Mouse (Mus musculus) cortical plate, adult 2 months (tissue): ENCODE measurements at regions not wholly inside any gene's neighbourhood (a gene's known extent, or its start where the extent isn't known, plus 50 kb on each side); places are given as distances from the start of the nearest gene placed in this dataset.

Experiments
- H3K27ac ChIP-seq: fragments of 200-500 bp; 2 replicates; pipeline ENCODE4 v1.5.1; 2012; ENCODE audit warnings: low read length, control low read depth, inconsistent platforms; ENCODE audit not compliant: insufficient read depth
- H3K4me1 ChIP-seq: fragments of 200-500 bp; 2 replicates; pipeline ENCODE4 v1.6.1; 2011; ENCODE audit warnings: low read length; ENCODE audit not compliant: control insufficient read depth, insufficient read depth
- H3K4me3 ChIP-seq: fragments of 200-500 bp; 2 replicates; pipeline ENCODE4 v1.5.1; 2011; ENCODE audit warnings: mild to moderate bottlenecking, low read length, control low read depth; ENCODE audit not compliant: insufficient read depth
- CTCF ChIP-seq: fragments of 200-500 bp; IDR thresholded peaks from 2 replicates; pipeline ENCODE4 v1.5.1; 2011; ENCODE audit warnings: mild to moderate bottlenecking, control low read depth, low read length; ENCODE audit not compliant: insufficient read depth; ENCODE audit errors: extremely low read depth
- POLR2A ChIP-seq: fragments of 200-500 bp; IDR thresholded peaks from 2 replicates; pipeline ENCODE4 v1.6.1; 2011; ENCODE audit warnings: mild to moderate bottlenecking, low read length, control low read depth; ENCODE audit not compliant: insufficient read depth; ENCODE audit errors: extremely low read depth

DNA sequence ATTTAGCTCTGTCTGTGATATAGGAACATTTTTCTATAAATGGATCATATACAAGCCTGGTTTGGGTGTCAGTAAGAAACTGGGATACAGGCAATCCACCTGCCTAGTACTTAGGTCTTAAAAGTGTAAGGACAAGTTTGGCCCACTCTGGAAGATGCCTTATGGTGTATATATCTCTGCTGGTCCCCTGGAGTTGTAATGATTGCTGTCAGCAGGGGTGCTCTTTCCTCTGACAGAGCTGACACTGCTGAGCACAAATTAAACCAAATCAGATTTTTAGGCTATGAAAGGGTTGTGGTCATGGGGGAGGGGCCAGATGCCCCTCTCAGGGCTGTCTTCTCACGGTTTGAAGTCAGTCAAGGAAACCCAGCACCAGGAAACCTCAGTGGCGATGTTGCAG is 141.7 kb downstream of the Samd5 start:
- Histone ChIP-seq H3K4me1 (no peaks in the 10 kb centered on the region), H3K4me3 (no peak overlapping the region), H3K27ac (no peak overlapping the region)
- TF ChIP-seq POLR2A (no peak), CTCF (no peak)

DNA sequence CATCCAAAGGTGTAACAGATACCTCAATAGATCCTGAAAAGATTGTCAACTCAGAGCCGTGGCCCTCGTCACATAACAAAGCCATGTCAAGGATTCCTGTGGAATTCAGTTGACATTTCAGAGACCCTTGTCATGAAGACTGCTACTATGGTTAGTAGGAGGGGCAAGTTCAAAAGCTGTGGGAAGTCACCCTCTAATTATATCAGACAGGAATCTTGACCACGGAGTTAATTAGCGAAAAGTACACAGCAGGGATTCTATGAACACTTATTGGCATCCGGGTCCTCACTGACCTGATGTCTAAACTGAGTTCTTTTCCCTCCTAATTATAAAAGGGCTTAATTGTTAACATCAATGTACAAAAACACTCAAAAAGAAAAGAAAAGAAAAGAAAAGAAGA is 143.1 kb downstream of the Samd5 start:
- Histone ChIP-seq H3K4me1 (no peaks in the 10 kb centered on the region), H3K4me3 (no peak overlapping the region), H3K27ac (no peak overlapping the region)
- TF ChIP-seq CTCF, result no peak
- TF ChIP-seq POLR2A, result no peak

DNA sequence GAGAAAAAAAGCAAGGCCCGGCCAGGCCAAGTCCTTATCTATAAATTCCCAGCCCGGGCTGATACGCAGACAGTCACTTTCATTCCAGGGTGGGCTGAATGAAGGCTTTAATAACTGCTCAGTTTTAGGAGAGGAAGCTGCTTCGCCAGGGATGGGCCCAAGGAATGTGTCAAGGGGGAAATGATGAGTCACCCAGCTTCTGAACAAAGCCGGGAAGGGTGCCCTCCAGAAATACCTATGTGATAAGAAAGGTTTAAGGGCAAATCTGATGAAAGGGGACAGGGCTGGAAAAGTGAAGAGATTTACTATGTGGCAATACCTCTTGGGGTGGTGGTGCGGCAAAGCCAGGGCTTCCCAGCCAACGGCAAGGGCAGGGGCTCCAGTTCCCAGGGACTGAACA is 145.6 kb downstream of the Samd5 start:
- TF ChIP-seq CTCF (no peak), POLR2A (no peak)
- no peaks in the 10 kb centered on the region for H3K4me1 ChIP-seq
- H3K4me3 ChIP-seq, result no peak overlapping the region
- H3K27ac ChIP-seq, result no peak overlapping the region

DNA sequence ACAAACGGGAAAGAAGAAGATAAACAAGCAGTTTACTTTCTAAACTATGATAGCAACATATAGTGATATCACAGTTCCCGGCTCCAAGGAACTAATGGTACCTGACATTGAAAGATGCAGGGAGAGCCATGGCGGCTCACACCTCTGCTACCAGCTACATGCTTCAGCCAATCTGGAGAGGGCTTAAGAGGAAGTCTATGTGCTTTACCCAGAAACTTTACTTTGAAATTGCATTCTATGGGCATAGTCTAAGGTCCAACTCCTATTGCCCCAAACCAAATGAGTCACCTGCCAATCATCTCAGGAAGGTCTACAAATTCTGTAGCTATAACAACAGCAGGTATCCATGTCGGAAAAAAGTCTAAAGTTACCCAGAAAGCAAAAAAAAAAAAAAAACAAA is 146.9 kb downstream of the Samd5 start:
- H3K4me1 ChIP-seq, result no peaks in the 10 kb centered on the region
- TF ChIP-seq CTCF (no peak), POLR2A (no peak)
- no peak overlapping the region for H3K27ac ChIP-seq
- H3K4me3 ChIP-seq, result no peak overlapping the region

DNA sequence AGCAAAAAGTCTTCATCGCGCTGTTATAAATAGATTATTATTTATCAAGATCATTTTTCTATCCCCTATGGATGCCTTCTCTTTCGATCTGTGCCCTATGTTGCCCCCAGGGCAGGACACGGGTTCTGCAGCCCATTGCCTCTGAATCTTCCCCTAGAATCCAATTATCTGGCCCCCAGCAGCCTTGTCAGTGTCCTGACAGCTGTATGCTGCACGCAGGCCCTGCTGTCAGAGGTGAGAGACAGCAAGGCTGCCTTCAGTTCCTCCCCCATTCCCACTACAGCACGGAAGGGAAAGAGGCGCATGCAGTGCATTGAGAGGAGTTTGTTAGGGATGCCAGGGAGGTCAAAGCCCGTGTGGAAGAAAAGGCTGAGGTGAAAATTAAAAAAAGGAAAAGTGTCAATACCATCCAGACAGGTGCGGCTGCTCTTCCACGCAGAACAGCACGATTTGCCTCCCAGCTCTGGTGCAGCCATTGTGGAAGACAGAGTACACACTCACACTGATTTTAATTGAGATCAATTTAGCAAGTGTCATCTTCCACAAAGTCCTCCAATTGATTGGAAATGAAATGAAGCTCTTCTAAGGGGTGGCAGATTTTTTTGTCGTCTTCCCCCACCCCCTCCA is 165.1 kb downstream of the Samd5 start:
- Histone ChIP-seq H3K27ac (no peak overlapping the region), H3K4me1 (no peaks in the 10 kb centered on the region), H3K4me3 (no peak overlapping the region)
- no peak for TF ChIP-seq POLR2A
- no peak for TF ChIP-seq CTCF

DNA sequence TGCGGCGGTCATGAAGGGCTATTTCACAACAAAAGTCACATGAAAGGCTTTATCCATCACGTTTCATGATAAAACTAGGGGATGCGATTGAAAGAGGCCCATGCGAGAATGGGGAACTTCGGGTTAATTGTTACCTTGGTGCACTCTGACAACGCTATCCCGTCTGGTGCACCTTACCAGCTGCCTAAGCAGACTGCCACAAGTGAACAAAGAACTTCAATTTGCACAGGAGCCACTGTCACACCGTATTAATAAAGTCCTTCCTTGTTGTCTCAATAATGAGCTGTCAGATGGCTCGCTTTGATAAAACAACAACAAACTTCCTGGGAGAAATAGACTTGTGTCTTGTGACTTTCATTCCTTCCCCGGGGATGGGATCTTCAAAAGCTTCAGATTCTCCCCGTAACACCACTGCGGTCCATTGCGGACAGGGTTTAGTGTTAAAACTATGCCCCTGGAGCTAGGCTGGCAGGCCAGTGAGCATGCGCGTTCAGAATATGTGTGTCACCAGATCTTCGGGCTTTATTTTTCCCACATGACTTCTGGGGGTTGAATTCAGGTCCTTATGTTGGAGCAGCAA is 165.8 kb downstream of the Samd5 start:
- TF ChIP-seq POLR2A (no peak), CTCF (no peak)
- Histone ChIP-seq H3K27ac (no peak overlapping the region), H3K4me3 (no peak overlapping the region), H3K4me1 (no peaks in the 10 kb centered on the region)

DNA sequence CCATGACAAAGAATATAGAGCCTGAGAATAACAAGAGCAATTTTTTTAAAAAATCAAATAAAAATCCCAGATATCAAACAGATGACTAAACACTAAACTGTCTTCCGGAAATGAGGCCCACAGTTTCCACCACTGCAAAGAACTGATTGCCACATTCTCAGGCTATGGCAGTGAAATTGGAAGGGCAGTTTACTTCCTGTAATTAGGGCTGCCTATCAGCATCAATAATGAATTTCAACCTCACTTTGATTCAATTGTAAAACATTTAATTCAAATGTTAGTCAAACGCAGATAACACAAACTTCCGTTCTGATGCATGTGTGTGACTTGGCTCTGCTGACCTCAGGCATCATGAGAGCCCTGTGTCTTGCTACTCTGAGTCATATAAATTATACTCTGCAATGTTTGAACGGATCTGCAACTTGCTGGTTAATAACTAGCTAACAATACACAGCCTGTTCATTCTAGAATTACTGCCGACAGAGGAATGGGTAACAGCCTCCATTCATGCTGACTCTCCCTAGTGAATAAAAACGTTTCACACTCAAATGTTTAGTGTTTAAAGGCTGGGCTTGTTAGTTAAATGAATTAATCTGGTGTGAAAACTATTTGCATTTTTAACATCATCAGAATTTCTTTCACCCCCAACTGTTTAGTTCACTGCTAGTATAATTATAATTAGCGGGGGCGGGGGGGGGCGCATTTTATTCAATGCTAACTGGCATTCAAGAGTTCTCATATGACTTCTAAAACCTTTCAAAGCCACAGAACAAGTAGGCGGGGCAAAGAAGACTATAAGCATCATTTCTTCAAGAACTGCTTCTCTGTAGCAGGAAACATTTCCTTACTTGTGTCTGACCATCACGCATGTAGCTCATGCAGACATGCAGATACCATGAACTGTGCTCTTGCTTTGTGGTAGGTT is 171.2 kb downstream of the Samd5 start:
- Histone ChIP-seq H3K4me3 (no peak overlapping the region), H3K4me1 (no peaks in the 10 kb centered on the region), H3K27ac (no peak overlapping the region)
- TF ChIP-seq CTCF (no peak), POLR2A (no peak)

DNA sequence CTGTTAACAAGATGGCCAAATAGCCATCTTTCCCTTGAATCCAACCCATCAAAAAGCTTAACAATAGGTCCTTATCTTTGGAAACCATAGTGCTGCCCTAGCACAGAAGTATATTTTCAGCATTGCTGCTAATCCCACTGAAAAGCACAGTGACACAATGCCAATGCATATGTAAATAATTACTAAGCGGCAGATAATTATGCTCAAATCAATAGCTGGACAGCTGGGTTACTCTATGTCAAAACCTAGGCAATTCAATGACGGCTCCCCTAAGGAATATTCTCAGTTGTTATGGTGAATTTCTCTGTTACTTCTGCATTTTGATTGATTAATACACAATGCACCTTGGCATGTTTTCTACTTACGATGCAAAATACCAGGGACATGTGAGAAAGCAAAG is 176.5 kb downstream of the Samd5 start:
- H3K4me1 ChIP-seq, result no peaks in the 10 kb centered on the region

DNA sequence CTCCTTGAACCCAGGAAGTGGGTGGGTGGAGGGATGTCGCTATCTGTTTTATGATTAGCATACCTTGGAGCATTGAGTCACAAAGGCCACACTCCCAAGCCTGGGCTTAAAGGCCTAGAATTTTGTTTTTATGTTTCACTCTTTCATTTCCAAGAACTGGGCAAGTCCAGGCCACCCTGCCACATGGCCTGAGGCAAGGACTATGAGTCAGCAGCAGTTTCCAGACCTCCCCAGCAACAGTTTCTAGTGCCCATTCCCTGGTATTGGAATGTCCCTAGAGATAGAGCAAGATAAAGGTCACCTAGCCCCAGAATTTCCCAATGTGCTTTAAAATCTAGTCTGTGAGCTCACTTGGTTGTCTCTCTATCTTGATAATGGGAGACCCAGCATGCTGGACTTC is 178.0 kb downstream of the Samd5 start:
- Histone ChIP-seq H3K27ac (no peak overlapping the region), H3K4me1 (no peaks in the 10 kb centered on the region), H3K4me3 (no peak overlapping the region)
- TF ChIP-seq POLR2A, result no peak
- no peak for TF ChIP-seq CTCF

More for the DNA sequence above, 176.5 kb downstream of the Samd5 start:
- Histone ChIP-seq H3K4me3 (no peak overlapping the region), H3K27ac (no peak overlapping the region)
- no peak for TF ChIP-seq POLR2A
- no peak for TF ChIP-seq CTCF
